Mouse (Mus musculus) embryonic facial prominence, embryonic 15.5 days (tissue): ENCODE measurements around the gene Il13ra1. TPM values are rescaled to one million over a fixed set of nuclear protein-coding genes. Genes with fewer than 3 reads are reported as not detected.

Experiments
- ATAC-seq: fragments of 200-750 bp; cut with Nextera tagmentation; 2 replicates; pipeline ENCODE4 v1.8.0; 2017; ENCODE audit warnings: low read depth, moderate TSS enrichment; ENCODE audit not compliant: insufficient number of reproducible peaks, low FRiP score, low TSS enrichment
- H3K27ac ChIP-seq: fragments of 300-500 bp; sonication (generic); replicated peaks from 2 replicates; pipeline ENCODE4 v1.5.1; 2015; ENCODE audit warnings: mild to moderate bottlenecking, inconsistent platforms
- H3K27me3 ChIP-seq: fragments of 300-500 bp; sonication (generic); 2 replicates; pipeline ENCODE4 v1.6.1; 2015; ENCODE audit warnings: inconsistent platforms
- H3K36me3 ChIP-seq: fragments of 300-500 bp; sonication (generic); 2 replicates; pipeline ENCODE4 v1.6.1; 2015; ENCODE audit warnings: mild to moderate bottlenecking, inconsistent platforms
- H3K4me1 ChIP-seq: fragments of 300-500 bp; sonication (generic); 2 replicates; pipeline ENCODE4 v1.6.1; 2015; ENCODE audit warnings: inconsistent platforms
- H3K4me2 ChIP-seq: fragments of 300-500 bp; sonication (generic); replicated peaks from 2 replicates; pipeline ENCODE4 v1.6.1; 2015; ENCODE audit warnings: mild to moderate bottlenecking, inconsistent platforms
- H3K4me3 ChIP-seq: fragments of 300-500 bp; sonication (generic); replicated peaks from 2 replicates; pipeline ENCODE4 v1.5.1; 2015; ENCODE audit warnings: mild to moderate bottlenecking, inconsistent platforms
- H3K9ac ChIP-seq: fragments of 300-500 bp; sonication (generic); 2 replicates; pipeline ENCODE4 v1.6.1; 2015; ENCODE audit warnings: inconsistent platforms
- H3K9me3 ChIP-seq: fragments of 300-500 bp; sonication (generic); replicated peaks from 2 replicates; pipeline ENCODE4 v1.6.1; 2016; ENCODE audit warnings: inconsistent platforms
- WGBS: fragments of 180-500 bp; shearing (Covaris S2); methylation state at CpG from one replicate; pipeline ENCODE4 v1.1.7; 2015; 5-methylcytosine and 5-hydroxymethylcytosine counted together
- polyA plus RNA-seq: library from polyadenylated mRNA; unstranded; fragments of >200 nt; fragmentation: Nextera tagmentation; extraction: Ambion mirVana; gene quantifications from 2 replicates; pipeline ENCODE4 v1.2.1, GENCODE M21; 2015

The Il13ra1 gene
- polyA plus RNA-seq, result 22.0 and 24.3 TPM in 2 replicates

DNA sequence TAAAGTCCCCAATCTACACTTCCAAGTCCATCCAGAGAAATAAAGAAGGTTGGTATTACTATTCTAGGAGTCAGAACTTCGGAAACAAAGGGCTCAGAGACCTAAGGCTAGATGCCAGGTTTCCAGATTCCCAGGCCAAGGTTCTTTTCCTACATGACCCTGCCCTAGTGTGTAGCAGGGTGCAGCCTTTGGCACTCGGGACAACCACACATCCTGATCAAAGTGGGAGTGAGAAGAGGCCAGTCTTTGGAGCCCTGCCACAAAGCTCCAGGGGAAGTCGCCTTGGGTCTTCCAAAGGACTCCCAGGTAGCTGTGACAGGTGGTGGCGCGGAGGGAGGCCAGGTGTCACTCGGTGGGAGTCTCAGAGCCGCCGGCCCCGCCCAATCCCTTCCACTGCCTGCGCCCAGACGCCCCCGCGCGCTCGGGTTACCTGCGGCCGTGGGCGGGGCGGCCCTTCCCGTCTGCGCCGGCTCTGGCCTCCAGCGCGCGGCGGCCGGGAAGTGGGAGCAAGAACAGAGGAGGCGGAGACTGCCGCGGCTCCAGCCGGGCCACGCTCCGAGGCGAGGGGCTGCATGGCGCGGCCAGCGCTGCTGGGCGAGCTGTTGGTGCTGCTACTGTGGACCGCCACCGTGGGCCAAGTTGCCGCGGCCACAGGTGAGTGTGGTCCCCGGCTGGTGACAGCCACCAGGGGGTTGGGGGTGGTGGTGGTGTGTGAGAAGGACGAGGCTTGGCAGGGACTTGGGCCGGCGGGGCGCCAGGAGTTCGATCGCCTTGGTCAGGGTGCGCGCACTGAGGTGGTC is at the start of gene Il13ra1:
Il13ra1 (plus strand) TSS at position 489 of the 800 bp plus-strand sequence.
- H3K27me3 ChIP-seq, result no peaks in the 10 kb centered on the region
- 17% methylated on average over 47 of the region's 51 CpGs for WGBS
- ATAC-seq, result peak; percentile 57
- H3K4me2 ChIP-seq, result peak within 1 kb of the TSS; percentile 74
- no peak within 1 kb of the TSS; the same call in 1 of the 2 replicates for H3K9ac ChIP-seq
- no peak within 1 kb of the TSS for H3K27ac ChIP-seq
- no peaks in the 10 kb centered on the region for H3K4me1 ChIP-seq
- peak within 1 kb of the TSS; percentile 52 for H3K4me3 ChIP-seq
- H3K9me3 ChIP-seq, result no peaks in the 10 kb centered on the region
- H3K36me3 ChIP-seq, result no peaks in the 10 kb centered on the region

DNA sequence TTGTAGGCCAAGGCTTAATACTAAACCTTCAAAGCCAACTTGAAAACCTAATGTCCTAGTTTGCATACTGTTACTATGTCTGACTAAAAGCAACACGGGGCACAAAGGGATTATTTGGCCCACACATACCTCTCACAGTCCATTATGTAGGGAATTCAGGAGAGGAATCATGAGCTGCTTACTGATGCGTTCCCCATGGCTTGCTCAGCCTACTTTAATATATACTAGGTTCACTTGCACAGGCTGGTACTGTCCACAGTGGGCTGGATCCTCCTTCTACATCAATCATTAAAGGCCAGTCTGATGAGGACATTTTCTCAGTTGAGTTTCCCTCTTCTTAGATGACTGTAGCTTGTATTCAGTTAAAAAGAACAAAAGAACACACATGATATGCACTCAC is 37.9 kb upstream of the Il13ra1 start:
- 67% methylated on average over 2 of the region's 2 CpGs for WGBS
- Histone ChIP-seq H3K27ac (no peak overlapping the region), H3K4me1 (no peaks in the 10 kb centered on the region), H3K4me3 (no peak overlapping the region), H3K36me3 (no peaks in the 10 kb centered on the region), H3K27me3 (no peaks in the 10 kb centered on the region), H3K9me3 (no peaks in the 10 kb centered on the region), H3K9ac (no peak overlapping the region), H3K4me2 (no peak overlapping the region)
- ATAC-seq, result no peak

- ATAC-seq, result no peak
- WGBS, result 62% methylated on average over 4 of the region's 4 CpGs
Observed at GRCm38 (mm10) chrX:36077164-36077563, 34.7 kb upstream of the Il13ra1 start.

DNA sequence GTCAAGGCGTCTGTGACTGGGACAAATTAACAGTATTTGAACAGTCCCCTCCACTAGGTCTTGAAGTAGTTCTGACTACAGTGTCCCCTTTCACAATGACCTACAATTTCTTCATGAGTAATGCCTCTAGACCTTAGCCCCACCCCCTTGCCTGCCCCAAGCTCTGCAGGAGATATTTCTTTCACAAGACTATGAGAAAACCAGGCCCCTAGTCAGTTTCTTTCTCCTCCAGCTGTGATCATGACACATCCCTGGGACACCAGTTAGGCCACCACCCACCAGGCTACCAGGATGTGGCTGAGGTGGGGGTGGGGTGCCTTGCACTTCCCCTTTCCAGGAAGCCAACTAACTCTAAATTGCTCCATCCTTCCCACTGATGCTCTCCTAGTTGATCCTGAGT is 29.0 kb upstream of the Il13ra1 start:
- Histone ChIP-seq H3K27ac (no peak overlapping the region), H3K27me3 (no peaks in the 10 kb centered on the region), H3K9me3 (no peaks in the 10 kb centered on the region), H3K36me3 (no peaks in the 10 kb centered on the region), H3K4me3 (no peak overlapping the region), H3K4me1 (no peaks in the 10 kb centered on the region), H3K4me2 (no peak overlapping the region), H3K9ac (no peak overlapping the region)
- no peak for ATAC-seq
- WGBS, result 48% methylated on average over 1 of the region's 1 CpGs

More at GRCm38 (mm10) chrX:36077164-36077563, 34.7 kb upstream of the Il13ra1 start:
- Histone ChIP-seq H3K27me3 (no peaks in the 10 kb centered on the region), H3K36me3 (no peaks in the 10 kb centered on the region), H3K4me3 (no peak overlapping the region), H3K9ac (no peak overlapping the region), H3K9me3 (no peaks in the 10 kb centered on the region), H3K4me1 (no peaks in the 10 kb centered on the region), H3K4me2 (no peak overlapping the region), H3K27ac (no peak overlapping the region)

DNA sequence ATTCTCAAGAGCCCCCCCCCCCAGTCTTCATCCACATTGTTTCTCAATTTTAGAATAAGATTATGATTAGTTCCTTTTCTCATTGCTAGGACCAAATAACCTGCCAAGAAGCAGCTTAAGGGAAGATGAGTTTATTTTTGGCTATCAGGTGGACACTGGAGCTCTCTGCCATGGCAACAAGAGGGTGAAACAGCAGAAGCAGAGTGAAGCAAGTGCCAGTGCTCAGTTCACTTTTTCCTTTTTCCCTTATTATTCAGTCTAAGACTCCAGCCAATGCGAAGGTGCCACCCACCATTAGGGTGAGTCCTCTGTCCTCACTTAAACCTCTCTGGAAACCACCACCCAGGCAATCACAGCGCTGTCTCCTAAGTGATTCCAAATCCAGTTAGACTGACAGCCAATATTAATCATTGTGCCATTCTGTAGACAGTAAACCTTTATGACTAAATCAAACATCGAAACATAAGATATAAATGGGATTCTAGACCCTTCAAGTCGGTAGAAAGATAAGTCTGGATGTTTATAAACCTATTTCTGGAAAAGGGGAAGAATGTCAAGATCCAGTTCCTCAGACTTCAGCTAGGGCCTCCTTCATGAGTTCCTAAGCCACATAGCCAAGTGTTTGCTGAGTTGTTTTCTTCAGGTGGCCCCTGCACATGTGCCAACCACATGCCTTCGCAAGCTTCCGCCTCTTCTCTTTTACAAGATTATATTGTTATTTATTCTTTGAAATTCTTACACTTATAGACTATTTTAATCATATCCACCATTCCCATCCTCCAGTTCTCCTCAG is 23.2 kb upstream of the Il13ra1 start:
- H3K9me3 ChIP-seq, result no peaks in the 10 kb centered on the region
- no peaks in the 10 kb centered on the region for H3K27me3 ChIP-seq
- no peak overlapping the region for H3K9ac ChIP-seq
- H3K4me1 ChIP-seq, result no peaks in the 10 kb centered on the region
- no peak overlapping the region for H3K4me3 ChIP-seq
- 84% methylated on average over 6 of the region's 6 CpGs for WGBS
- ATAC-seq, result no peak
- H3K4me2 ChIP-seq, result no peak overlapping the region
- no peaks in the 10 kb centered on the region for H3K36me3 ChIP-seq
- no peak overlapping the region for H3K27ac ChIP-seq

- H3K36me3 ChIP-seq, result no peaks in the 10 kb centered on the region
- WGBS, result 79% methylated on average over 1 of the region's 1 CpGs
- no peak overlapping the region for H3K4me3 ChIP-seq
- no peak overlapping the region for H3K9ac ChIP-seq
- no peaks in the 10 kb centered on the region for H3K27me3 ChIP-seq
- H3K4me2 ChIP-seq, result no peak overlapping the region
- ATAC-seq, result no peak
- no peaks in the 10 kb centered on the region for H3K9me3 ChIP-seq
- H3K27ac ChIP-seq, result no peak overlapping the region
- H3K4me1 ChIP-seq, result no peaks in the 10 kb centered on the region
Observed at GRCm38 (mm10) chrX:36100883-36101282, 11.0 kb upstream of the Il13ra1 start.

- 68% methylated on average over 3 of the region's 3 CpGs for WGBS
Observed at GRCm38 (mm10) chrX:36101318-36101717, 10.6 kb upstream of the Il13ra1 start.

GRCm38 (mm10) chrX:36108601-36109000 is 3.3 kb upstream of the Il13ra1 start:
- no peaks in the 10 kb centered on the region for H3K36me3 ChIP-seq
- no peak overlapping the region for H3K9ac ChIP-seq
- ATAC-seq, result no peak
- H3K4me1 ChIP-seq, result no peaks in the 10 kb centered on the region
- H3K9me3 ChIP-seq, result no peaks in the 10 kb centered on the region
- H3K4me3 ChIP-seq, result no peak overlapping the region
- 47% methylated on average over 3 of the region's 3 CpGs for WGBS
- H3K4me2 ChIP-seq, result no peak overlapping the region
- H3K27ac ChIP-seq, result no peak overlapping the region
- H3K27me3 ChIP-seq, result no peaks in the 10 kb centered on the region

More at GRCm38 (mm10) chrX:36101318-36101717, 10.6 kb upstream of the Il13ra1 start:
- Histone ChIP-seq H3K27me3 (no peaks in the 10 kb centered on the region), H3K9ac (no peak overlapping the region), H3K4me2 (no peak overlapping the region), H3K9me3 (no peaks in the 10 kb centered on the region), H3K27ac (no peak overlapping the region), H3K36me3 (no peaks in the 10 kb centered on the region), H3K4me1 (no peaks in the 10 kb centered on the region), H3K4me3 (no peak overlapping the region)
- ATAC-seq, result no peak

DNA sequence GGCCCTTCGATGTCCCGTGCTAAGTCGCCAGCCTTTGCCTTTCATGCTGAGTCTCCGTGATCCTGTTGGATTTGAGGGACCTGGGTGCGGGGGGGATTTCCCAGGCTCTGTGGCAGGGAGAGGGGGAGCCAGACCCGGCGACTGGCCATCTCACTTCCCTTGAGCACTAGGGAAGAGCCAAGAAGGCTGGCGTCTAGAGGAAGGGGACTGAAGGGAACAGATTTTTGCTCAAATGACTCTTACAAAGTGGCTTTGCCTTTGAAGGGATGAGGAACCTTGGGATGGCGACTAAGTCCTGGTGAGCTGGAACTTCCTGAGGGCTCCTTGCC is 476 bp downstream of the Il13ra1 start:
- Histone ChIP-seq H3K4me3 (peak overlapping the region; percentile 52), H3K9ac (no peak overlapping the region; the same call in 1 of the 2 replicates), H3K4me2 (peak overlapping the region; percentile 74), H3K9me3 (no peaks in the 10 kb centered on the region), H3K4me1 (no peaks in the 10 kb centered on the region), H3K27ac (no peak overlapping the region), H3K27me3 (no peaks in the 10 kb centered on the region), H3K36me3 (no peaks in the 10 kb centered on the region)
- no peak for ATAC-seq
- WGBS, result 15% methylated on average over 9 of the region's 9 CpGs

DNA sequence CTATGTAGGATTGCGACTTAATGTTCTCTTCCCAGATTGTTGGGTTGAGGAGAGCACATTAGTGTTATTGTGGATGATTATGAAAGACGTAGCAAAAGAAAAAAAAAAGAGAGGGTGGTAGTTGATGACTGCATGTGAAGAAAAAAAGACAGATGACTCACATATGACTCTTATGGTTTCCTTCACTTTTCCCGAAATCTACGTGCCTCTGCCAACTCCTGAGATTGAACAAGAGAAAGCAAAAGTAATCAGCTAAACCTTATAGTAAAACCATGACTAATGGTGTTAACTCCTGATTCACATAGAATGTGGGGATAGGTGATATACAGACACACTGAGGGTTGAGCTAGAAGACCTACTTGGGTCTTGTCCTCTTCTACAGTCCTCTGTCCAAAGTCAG is 3.3 kb downstream of the Il13ra1 start:
- Histone ChIP-seq H3K4me2 (no peak overlapping the region), H3K4me1 (no peaks in the 10 kb centered on the region), H3K36me3 (no peaks in the 10 kb centered on the region), H3K4me3 (no peak overlapping the region), H3K9me3 (no peaks in the 10 kb centered on the region), H3K27me3 (no peaks in the 10 kb centered on the region), H3K9ac (no peak overlapping the region), H3K27ac (no peak overlapping the region)
- ATAC-seq, result no peak
- 67% methylated on average over 4 of the region's 4 CpGs for WGBS

DNA sequence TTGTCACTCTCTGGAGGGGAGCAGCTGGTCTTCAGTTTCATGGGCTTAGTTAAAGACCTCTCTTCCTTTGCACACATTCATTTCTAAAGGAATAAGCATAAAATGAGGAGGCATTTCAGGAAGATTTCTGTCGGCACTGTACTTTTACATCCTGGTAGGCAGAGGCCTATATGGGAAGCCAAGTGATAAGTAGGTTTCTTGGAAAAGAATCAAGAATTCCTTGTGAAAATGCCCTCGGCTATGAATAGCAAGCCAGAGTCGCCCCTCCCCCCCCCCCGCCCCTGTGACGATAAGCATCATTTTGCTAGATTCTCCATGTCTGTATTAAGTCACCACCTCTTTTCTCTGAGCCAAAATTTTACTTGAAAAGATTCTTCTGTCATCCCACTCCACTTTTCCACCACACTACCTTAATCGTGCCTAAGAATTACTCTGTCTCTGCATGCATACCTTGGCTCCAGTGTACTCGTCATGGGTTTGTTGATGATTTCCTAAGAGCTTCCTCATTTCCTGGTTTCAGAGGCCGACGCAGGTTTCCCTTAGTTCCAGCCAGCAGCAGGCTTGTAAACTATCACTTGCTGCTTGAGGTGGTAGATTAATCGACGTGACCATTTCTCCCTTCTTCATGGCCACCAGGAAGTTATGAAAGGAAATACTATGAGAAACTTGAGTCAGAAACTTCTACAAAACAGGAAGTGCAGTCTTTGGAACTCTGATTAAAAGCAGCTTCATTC is 17.3 kb downstream of the Il13ra1 start:
- no peak overlapping the region for H3K4me2 ChIP-seq
- ATAC-seq, result no peak
- H3K36me3 ChIP-seq, result no peaks in the 10 kb centered on the region
- no peaks in the 10 kb centered on the region for H3K27me3 ChIP-seq
- 43% methylated on average over 10 of the region's 11 CpGs for WGBS
- no peak overlapping the region for H3K4me3 ChIP-seq
- no peaks in the 10 kb centered on the region for H3K9me3 ChIP-seq
- peak overlapping the region; percentile 39; the same call in 1 of the 2 replicates for H3K27ac ChIP-seq
- no peak overlapping the region for H3K9ac ChIP-seq
- H3K4me1 ChIP-seq, result no peaks in the 10 kb centered on the region
